ENCODE assay signal across 21 mouse cellular contexts in genomic region chr12:35736427-35736826, GRCm38 (mm10).
DNase-seq lines count a peak whose midpoint lies in the region; ATAC-seq and TF ChIP-seq lines count a peak whose summit lies in the region.
"Had no signal": no experiment of that assay in that cellular context is flagged by ENCODE, and none has a peak within 500 bp of the region (broad histone marks: within the 10 kb centered on the region; RNA-seq: fewer than 3 reads in every experiment).

No protein-coding gene starts in this region.

- no peak overlapping the region for H3ac ChIP-seq in myocyte (ENCODE audit: control insufficient read depth, insufficient read length)

- no peak overlapping the region for H3K4me2 ChIP-seq in lung, postnatal 0 days (replicated peaks; ENCODE audit: low read depth, low read length)
- peak overlapping the region; percentile 3 for H3K4me2 ChIP-seq in myocyte (ENCODE audit: low read depth)
- H3K4me2 ChIP-seq: embryonic facial prominence, embryonic 12.5 days; forebrain, embryonic 13.5 days; heart, embryonic 13.5 days; kidney, embryonic 15.5 days; liver, embryonic 11.5 days; neural tube, embryonic 13.5 days had no signal

- peak; percentile 21 for DNase-seq in heart, adult 8-10 months (ENCODE audit: low spot score)
- DNase-seq in heart, embryonic 10.5 days (ENCODE audit: low spot score) = no peak
- DNase-seq in lung, postnatal 0 days (ENCODE audit: low spot score) = peak; percentile 81
- no peak for DNase-seq in lung, postnatal 4 days
- DNase-seq in urinary bladder, postnatal 4 days (ENCODE audit: low spot score in 2 of 2) = no peak
- DNase-seq in layer of hippocampus, postnatal 25 days (ENCODE audit: extremely low spot score in 1 of 2, low spot score in 1 of 2) = no peak
- DNase-seq: adrenal gland, postnatal 25 days; cerebellum, postnatal 25 days; gastrocnemius, postnatal 14 days; right cerebral cortex, postnatal 4 days had no signal

- no peak for TF ChIP-seq POLR2A in myocyte (IDR thresholded peaks at IDR 0.05; ENCODE audit: insufficient read length, low read depth)

- H3K79me2 ChIP-seq in myocyte (ENCODE audit: control insufficient read depth, insufficient read depth) = no peaks in the 10 kb centered on the region

- peak; percentile 89 for ATAC-seq in lung, postnatal 0 days
- ATAC-seq in common myeloid progenitor, adult 5-6 weeks (replicated peaks; ENCODE audit: low read depth, poor library complexity, severe bottlenecking) = peak; percentile 52; the same call in 1 of the 2 replicates
- ATAC-seq: activated CD4-positive, CD25-positive, alpha-beta regulatory T cell, adult 4 months; forebrain, embryonic 13.5 days had no signal

- WGBS in heart, embryonic 10.5 days = 47% methylated on average over 2 of the region's 2 CpGs
- 14% methylated on average over 2 of the region's 2 CpGs for WGBS in lung, postnatal 0 days

- H3K9ac ChIP-seq in lung, postnatal 0 days (replicated peaks; ENCODE audit: low read depth) = no peak overlapping the region
- H3K9ac ChIP-seq: embryonic facial prominence, embryonic 12.5 days; forebrain, embryonic 13.5 days; heart, embryonic 13.5 days; kidney, embryonic 15.5 days; neural tube, embryonic 13.5 days had no signal

- H3K27me3 ChIP-seq in heart, embryonic 10.5 days (ENCODE audit: insufficient read depth, poor library complexity, severe bottlenecking) = no peaks in the 10 kb centered on the region
- no peaks in the 10 kb centered on the region for H3K27me3 ChIP-seq in lung, postnatal 0 days (replicated peaks; ENCODE audit: insufficient read depth, low read length)
- no peaks in the 10 kb centered on the region for H3K27me3 ChIP-seq in myocyte (ENCODE audit: control insufficient read depth, insufficient read depth, insufficient read length)
- H3K27me3 ChIP-seq: CH12.LX; embryonic facial prominence, embryonic 12.5 days; forebrain, embryonic 13.5 days; heart, embryonic 13.5 days; kidney, embryonic 15.5 days; neural tube, embryonic 13.5 days had no signal

- peak; percentile 96 for TF ChIP-seq EP300 in lung, postnatal 0 days (IDR thresholded peaks at IDR 0.05)

- H3K4me1 ChIP-seq in heart, embryonic 10.5 days = no peaks in the 10 kb centered on the region
- H3K4me1 ChIP-seq in lung, postnatal 0 days (ENCODE audit: insufficient read depth, low read depth, low read length) = no peaks in the 10 kb centered on the region
- H3K4me1 ChIP-seq: embryonic facial prominence, embryonic 12.5 days; forebrain, embryonic 13.5 days; heart, embryonic 13.5 days; hindbrain, embryonic 10.5 days; kidney, embryonic 15.5 days; neural tube, embryonic 13.5 days had no signal

- no peak overlapping the region for H3K27ac ChIP-seq in heart, embryonic 10.5 days
- no peak overlapping the region for H3K27ac ChIP-seq in lung, postnatal 0 days (ENCODE audit: low read length)
- H3K27ac ChIP-seq: embryonic facial prominence, embryonic 12.5 days; forebrain, embryonic 13.5 days; heart, embryonic 13.5 days; hindbrain, embryonic 10.5 days; kidney, embryonic 15.5 days; neural tube, embryonic 13.5 days had no signal

- H3K36me3 ChIP-seq in heart, embryonic 10.5 days = no peaks in the 10 kb centered on the region
- H3K36me3 ChIP-seq in lung, postnatal 0 days (ENCODE audit: insufficient read depth, low read length) = no peaks in the 10 kb centered on the region
- H3K36me3 ChIP-seq in myocyte (ENCODE audit: control insufficient read depth, insufficient read depth) = no peaks in the 10 kb centered on the region
- H3K36me3 ChIP-seq: embryonic facial prominence, embryonic 12.5 days; heart, embryonic 13.5 days; hindbrain, embryonic 10.5 days; kidney, embryonic 15.5 days; neural tube, embryonic 13.5 days had no signal

- H3K4me3 ChIP-seq in heart, embryonic 10.5 days = no peak overlapping the region
- no peak overlapping the region for H3K4me3 ChIP-seq in lung, postnatal 0 days (ENCODE audit: low read depth, low read length)
- no peak overlapping the region for H3K4me3 ChIP-seq in myocyte
- H3K4me3 ChIP-seq: embryonic facial prominence, embryonic 12.5 days; forebrain, embryonic 13.5 days; heart, embryonic 13.5 days; hindbrain, embryonic 10.5 days; kidney, embryonic 15.5 days; neural tube, embryonic 13.5 days had no signal

- no peaks in the 10 kb centered on the region for H3K9me3 ChIP-seq in heart, embryonic 10.5 days
- H3K9me3 ChIP-seq in lung, postnatal 0 days (ENCODE audit: low read length) = no peaks in the 10 kb centered on the region
- H3K9me3 ChIP-seq: embryonic facial prominence, embryonic 12.5 days; forebrain, embryonic 13.5 days; heart, embryonic 13.5 days; hindbrain, embryonic 10.5 days; kidney, embryonic 15.5 days had no signal

- no peak for TF ChIP-seq CTCF in lung, postnatal 0 days (IDR thresholded peaks at IDR 0.05)

TF ChIP-seq in myocyte, 11 proteins besides CTCF, POLR2A, EP300 and RAD21:
- no peak for TF ChIP-seq E2F4 (IDR thresholded peaks at IDR 0.05; ENCODE audit: insufficient read depth)
- TF ChIP-seq TCF12 (IDR thresholded peaks at IDR 0.05; ENCODE audit: insufficient read depth, poor library complexity, severe bottlenecking) = no peak
- no peak for TF ChIP-seq SRF (IDR thresholded peaks at IDR 0.05; ENCODE audit: control insufficient read depth, insufficient read length, low read depth)
- TF ChIP-seq MAX (IDR thresholded peaks at IDR 0.05; ENCODE audit: low read depth) = no peak
- TF ChIP-seq POLR2AphosphoS2 (IDR thresholded peaks at IDR 0.05; ENCODE audit: insufficient read length, low read depth) = no peak
- no peak for TF ChIP-seq REST (IDR thresholded peaks at IDR 0.05; ENCODE audit: insufficient read depth, insufficient read length)
- TF ChIP-seq TCF3 (IDR thresholded peaks at IDR 0.05; ENCODE audit: insufficient read length, low read depth) = no peak
- TF ChIP-seq MYOD1 (IDR thresholded peaks at IDR 0.05; ENCODE audit: control insufficient read depth in 1 of 3, insufficient read length in 2 of 3, low read depth in 2 of 3) = no peak

Comparison
In these comparisons a context has a peak if more than half of its experiments do, and no peak if none do; other contexts are left out.
1. DNase-seq: peak in heart, adult 8-10 months (single experiment) and lung, postnatal 0 days (single experiment); none in heart, embryonic 10.5 days (single experiment), lung, postnatal 4 days (0 of 2), urinary bladder, postnatal 4 days (0 of 2) and layer of hippocampus, postnatal 25 days (0 of 2).